Mouse (Mus musculus): ENCODE data around the gene Gm13289.
"Not testable (repeated sequence)": the region's sequence is repeated elsewhere in the genome, so short reads cannot be mapped to it uniquely, and the experiment has no call there.

The Gm13289 gene

DNA sequence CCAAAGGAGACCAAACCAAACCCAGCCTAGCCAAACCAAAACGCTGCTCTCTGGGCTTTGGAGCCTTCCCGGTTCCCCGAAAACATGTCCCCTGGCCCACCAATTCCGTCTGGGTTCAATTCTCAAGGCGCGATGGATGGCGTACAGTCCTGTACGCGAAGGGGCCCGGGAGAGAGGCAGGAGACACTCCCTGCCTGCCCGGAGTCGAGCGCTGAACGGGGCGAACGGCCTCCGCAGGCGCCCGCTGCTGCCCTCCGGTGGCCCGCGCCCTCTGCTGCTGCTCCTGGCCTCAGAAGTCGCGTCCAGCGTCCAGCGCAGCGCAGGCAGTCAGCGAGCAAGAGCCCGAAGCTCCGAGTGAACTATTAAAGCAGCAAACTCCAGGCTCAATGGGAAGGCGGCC lies 5.6 kb downstream of the Gm13289 start:
- DNase-seq (ENCODE audit: low spot score): not testable (repeated sequence)

DNA sequence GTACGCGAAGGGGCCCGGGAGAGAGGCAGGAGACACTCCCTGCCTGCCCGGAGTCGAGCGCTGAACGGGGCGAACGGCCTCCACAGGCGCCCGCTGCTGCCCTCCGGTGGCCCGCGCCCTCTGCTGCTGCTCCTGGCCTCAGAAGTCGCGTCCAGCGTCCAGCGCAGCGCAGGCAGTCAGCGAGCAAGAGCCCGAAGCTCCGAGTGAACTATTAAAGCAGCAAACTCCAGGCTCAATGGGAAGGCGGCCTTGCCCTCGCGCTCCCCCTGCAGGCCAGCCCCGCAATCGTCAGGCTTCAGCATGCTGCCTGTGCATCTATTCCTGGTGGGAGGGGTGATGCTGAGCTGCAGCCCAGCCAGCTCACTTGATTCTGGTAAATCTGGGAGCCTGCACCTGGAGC lies 8.7 kb downstream of the Gm13289 start, which contains the start of gene Gm13276:
Gm13276 (plus strand) TSS at position 301 of the 400 bp plus-strand sequence.
- DNase-seq (ENCODE audit: low spot score): not testable (repeated sequence)

DNA sequence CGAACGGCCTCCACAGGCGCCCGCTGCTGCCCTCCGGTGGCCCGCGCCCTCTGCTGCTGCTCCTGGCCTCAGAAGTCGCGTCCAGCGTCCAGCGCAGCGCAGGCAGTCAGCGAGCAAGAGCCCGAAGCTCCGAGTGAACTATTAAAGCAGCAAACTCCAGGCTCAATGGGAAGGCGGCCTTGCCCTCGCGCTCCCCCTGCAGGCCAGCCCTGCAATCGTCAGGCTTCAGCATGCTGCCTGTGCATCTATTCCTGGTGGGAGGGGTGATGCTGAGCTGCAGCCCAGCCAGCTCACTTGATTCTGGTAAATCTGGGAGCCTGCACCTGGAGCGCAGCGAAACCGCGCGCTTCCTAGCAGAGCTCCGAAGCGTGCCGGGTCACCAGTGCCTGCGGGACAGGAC lies 11.7 kb downstream of the Gm13289 start, which contains the start of gene Gm13277:
Gm13277 (plus strand) TSS at position 231 of the 400 bp plus-strand sequence.
- peak; percentile 58 for DNase-seq (ENCODE audit: low spot score)

DNA sequence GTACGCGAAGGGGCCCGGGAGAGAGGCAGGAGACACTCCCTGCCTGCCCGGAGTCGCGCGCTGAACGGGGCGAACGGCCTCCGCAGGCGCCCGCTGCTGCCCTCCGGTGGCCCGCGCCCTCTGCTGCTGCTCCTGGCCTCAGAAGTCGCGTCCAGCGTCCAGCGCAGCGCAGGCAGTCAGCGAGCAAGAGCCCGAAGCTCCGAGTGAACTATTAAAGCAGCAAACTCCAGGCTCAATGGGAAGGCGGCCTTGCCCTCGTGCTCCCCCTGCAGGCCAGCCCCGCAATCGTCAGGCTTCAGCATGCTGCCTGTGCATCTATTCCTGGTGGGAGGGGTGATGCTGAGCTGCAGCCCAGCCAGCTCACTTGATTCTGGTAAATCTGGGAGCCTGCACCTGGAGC lies 14.5 kb downstream of the Gm13289 start, which contains the start of gene Gm13278:
Gm13278 (plus strand) TSS at position 301 of the 400 bp plus-strand sequence.
- not testable (repeated sequence) for DNase-seq (ENCODE audit: low spot score)

DNA sequence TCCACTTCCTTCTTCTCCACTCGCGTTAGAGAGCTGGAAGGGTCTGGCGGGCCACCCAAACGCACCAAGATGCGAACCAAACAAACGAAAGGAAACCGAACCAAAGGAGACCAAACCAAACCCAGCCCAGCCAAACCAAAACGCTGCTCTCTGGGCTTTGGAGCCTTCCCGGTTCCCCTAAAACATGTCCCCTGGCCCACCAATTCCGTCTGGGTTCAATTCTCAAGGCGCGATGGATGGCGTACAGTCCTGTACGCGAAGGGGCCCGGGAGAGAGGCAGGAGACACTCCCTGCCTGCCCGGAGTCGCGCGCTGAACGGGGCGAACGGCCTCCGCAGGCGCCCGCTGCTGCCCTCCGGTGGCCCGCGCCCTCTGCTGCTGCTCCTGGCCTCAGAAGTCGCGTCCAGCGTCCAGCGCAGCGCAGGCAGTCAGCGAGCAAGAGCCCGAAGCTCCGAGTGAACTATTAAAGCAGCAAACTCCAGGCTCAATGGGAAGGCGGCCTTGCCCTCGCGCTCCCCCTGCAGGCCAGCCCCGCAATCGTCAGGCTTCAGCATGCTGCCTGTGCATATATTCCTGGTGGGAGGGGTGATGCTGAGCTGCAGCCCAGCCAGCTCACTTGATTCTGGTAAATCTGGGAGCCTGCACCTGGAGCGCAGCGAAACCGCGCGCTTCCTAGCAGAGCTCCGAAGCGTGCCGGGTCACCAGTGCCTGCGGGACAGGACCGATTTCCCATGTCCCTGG lies 17.4 kb downstream of the Gm13289 start, which contains the start of gene Gm13275:
Gm13275 (plus strand) TSS at position 552 of the 740 bp plus-strand sequence.
- peak; percentile 42 for DNase-seq (ENCODE audit: low spot score)

DNA sequence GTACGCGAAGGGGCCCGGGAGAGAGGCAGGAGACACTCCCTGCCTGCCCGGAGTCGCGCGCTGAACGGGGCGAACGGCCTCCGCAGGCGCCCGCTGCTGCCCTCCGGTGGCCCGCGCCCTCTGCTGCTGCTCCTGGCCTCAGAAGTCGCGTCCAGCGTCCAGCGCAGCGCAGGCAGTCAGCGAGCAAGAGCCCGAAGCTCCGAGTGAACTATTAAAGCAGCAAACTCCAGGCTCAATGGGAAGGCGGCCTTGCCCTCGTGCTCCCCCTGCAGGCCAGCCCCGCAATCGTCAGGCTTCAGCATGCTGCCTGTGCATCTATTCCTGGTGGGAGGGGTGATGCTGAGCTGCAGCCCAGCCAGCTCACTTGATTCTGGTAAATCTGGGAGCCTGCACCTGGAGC lies 20.4 kb downstream of the Gm13289 start, which contains the start of gene Gm13279:
Gm13279 (plus strand) TSS at position 301 of the 400 bp plus-strand sequence.
- DNase-seq (ENCODE audit: low spot score): not testable (repeated sequence)

DNA sequence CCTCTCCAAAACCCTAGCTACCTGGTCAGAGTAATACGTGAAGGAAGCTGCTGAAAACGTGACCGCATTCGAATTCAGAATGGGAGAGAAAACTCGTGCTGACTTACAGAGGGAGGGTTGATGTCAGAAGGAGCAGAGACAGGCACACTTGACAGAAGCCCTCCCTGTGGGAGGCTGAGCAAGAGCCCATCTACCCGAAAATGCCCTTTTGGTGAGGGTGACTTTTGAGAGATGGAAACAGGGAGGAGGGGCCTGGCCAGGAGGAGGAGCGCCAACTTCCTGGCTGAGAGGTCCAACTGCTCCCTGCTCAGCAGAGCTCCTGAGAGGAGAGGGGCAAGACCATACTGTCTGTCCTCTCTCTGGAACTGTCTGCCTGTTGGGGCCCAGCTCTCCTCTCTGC lies 22.6 kb downstream of the Gm13289 start, which contains the start of gene Gm13285:
Gm13285 (plus strand) TSS at position 301 of the 400 bp plus-strand sequence.
- DNase-seq (ENCODE audit: low spot score): not testable (repeated sequence)

DNA sequence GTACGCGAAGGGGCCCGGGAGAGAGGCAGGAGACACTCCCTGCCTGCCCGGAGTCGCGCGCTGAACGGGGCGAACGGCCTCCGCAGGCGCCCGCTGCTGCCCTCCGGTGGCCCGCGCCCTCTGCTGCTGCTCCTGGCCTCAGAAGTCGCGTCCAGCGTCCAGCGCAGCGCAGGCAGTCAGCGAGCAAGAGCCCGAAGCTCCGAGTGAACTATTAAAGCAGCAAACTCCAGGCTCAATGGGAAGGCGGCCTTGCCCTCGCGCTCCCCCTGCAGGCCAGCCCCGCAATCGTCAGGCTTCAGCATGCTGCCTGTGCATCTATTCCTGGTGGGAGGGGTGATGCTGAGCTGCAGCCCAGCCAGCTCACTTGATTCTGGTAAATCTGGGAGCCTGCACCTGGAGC lies 26.2 kb downstream of the Gm13289 start, which contains the start of gene Gm13287:
Gm13287 (plus strand) TSS at position 301 of the 400 bp plus-strand sequence.
- DNase-seq (ENCODE audit: low spot score): not testable (repeated sequence)

DNA sequence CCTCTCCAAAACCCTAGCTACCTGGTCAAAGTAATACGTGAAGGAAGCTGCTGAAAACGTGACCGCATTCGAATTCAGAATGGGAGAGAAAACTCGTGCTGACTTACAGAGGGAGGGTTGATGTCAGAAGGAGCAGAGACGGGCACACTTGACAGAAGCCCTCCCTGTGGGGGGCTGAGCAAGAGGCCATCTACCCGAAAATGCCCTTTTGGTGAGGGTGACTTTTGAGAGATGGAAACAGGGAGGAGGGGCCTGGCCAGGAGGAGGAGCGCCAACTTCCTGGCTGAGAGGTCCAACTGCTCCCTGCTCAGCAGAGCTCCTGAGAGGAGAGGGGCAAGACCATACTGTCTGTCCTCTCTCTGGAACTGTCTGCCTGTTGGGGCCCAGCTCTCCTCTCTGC lies 28.5 kb downstream of the Gm13289 start, which contains the start of gene Gm13288:
Gm13288 (plus strand) TSS at position 301 of the 400 bp plus-strand sequence.
- DNase-seq (ENCODE audit: low spot score): not testable (repeated sequence)

DNA sequence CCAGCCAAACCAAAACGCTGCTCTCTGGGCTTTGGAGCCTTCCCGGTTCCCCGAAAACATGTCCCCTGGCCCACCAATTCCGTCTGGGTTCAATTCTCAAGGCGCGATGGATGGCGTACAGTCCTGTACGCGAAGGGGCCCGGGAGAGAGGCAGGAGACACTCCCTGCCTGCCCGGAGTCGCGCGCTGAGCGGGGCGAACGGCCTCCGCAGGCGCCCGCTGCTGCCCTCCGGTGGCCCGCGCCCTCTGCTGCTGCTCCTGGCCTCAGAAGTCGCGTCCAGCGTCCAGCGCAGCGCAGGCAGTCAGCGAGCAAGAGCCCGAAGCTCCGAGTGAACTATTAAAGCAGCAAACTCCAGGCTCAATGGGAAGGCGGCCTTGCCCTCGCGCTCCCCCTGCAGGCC lies 29.0 kb downstream of the Gm13289 start:
- DNase-seq (ENCODE audit: low spot score): not testable (repeated sequence)

DNA sequence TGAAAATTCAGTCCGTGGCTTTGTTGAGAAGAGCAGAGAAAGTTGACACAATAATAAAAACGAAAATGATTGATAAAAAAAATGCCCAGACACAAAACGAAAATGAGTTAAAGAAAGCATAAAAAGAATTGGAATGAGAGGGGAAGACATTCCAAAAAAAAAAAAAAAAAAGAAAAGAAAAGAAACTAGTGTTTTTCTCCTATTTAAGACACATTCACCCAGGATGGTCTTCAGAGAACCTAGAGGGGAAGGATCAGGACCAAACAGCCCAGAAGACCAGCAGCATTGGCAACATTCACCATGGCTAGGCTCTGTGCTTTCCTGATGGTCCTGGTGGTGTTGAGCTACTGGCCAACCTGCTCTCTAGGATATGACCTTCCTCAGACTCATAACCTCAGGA lies 39.2 kb downstream of the Gm13289 start, which contains the start of gene Ifna7:
Ifna7 (plus strand) TSS at position 301 of the 400 bp plus-strand sequence.
- DNase-seq (ENCODE audit: low spot score): no peak

DNA sequence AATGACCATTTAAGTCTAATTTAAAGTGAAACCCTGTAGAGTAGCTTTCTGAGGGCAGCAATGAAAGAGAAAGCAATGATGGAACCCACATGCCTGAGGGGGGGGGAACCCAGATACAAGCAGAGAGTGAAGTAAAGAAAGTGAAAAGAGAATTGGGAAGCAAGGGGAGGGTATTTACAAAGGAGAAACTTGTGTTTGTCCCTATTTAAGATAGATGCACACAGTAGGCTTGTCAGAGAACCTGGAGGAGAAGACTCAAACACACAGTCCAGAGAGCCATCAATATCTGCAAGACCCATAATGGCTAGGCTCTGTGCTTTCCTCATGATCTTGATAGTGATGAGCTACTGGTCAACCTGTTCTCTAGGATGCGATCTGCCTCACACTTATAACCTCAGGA lies 42.9 kb downstream of the Gm13289 start, which contains the start of gene Ifna11:
Ifna11 (plus strand) TSS at position 301 of the 400 bp plus-strand sequence.
- no peak for DNase-seq (ENCODE audit: low spot score)

DNA sequence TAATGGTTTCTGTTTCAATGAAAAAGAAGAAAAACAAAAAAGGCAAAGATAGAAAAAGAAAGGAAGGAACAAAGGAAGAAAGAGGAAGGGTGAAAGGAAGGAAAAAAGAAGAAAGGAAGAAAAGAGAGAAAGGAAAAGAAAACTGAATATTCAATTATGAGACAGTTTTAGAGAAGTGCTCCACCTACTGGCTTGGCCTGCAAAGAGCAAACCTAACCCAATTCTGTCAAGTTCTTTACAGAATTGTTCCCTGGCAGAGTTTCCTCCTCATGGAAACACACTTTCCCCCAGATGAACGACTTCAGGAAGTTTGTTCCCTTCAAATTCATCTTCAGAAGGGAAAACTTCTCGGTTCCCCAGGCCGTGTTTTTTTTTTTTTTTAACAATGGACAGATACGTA lies 46.3 kb downstream of the Gm13289 start:
- DNase-seq (ENCODE audit: low spot score): no peak

Data from layer of hippocampus, adult 9-10 months (tissue).